Mouse (Mus musculus): ENCODE measurements at regions not wholly inside any gene's neighbourhood (a gene's known extent, or its start where the extent isn't known, plus 50 kb on each side); places are given as distances from the start of the nearest gene placed in this dataset.

DNA sequence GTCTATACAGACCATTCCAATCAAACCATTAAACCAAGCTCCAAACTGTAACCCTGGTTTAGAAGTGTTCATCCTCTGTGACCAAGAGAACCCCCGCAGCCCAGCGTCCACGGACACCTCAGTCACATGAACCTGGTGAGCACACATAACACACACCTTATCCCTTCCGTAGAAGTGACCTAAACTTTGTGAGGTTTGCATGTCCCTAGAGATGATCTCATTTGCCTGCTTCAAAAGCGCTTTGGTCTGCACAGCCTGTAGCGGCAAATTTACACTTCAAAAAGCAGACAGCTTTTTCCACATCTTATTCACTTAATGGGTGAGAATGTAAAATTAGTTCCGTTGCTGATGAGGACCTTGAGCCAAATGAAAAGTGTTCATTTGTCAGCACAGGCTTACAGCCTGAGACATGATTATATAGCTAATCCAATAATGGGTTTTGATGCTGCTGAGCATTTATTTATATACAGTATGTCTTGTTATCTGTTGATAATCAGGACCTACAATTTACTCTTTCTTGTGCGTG is 122.3 kb upstream of the Lmo4 start:
- no peaks in the 10 kb centered on the region for H3K27me3 ChIP-seq (ENCODE audit: insufficient read depth, low read length)
- H3K4me2 ChIP-seq (ENCODE audit: low read length) = no peak overlapping the region
- no peak overlapping the region for H3K9ac ChIP-seq (ENCODE audit: low read depth, low read length)
- H3K4me3 ChIP-seq (replicated peaks; ENCODE audit: low read depth, low read length) = no peak overlapping the region
- DNase-seq (ENCODE audit: low spot score) (no peak), ATAC-seq (replicated peaks; ENCODE audit: low FRiP score, low read depth) (no peak)
- H3K9me3 ChIP-seq (replicated peaks; ENCODE audit: low read length) = no peaks in the 10 kb centered on the region
- no peaks in the 10 kb centered on the region for H3K4me1 ChIP-seq (replicated peaks; ENCODE audit: insufficient read depth, low read length)
- WGBS = 91% methylated on average over 8 of the region's 8 CpGs
- no peak for TF ChIP-seq CTCF (IDR thresholded peaks at IDR 0.05; ENCODE audit: low read depth)
- H3K36me3 ChIP-seq (ENCODE audit: insufficient read depth, low read length) = no peaks in the 10 kb centered on the region
- H3K27ac ChIP-seq = no peak overlapping the region

DNA sequence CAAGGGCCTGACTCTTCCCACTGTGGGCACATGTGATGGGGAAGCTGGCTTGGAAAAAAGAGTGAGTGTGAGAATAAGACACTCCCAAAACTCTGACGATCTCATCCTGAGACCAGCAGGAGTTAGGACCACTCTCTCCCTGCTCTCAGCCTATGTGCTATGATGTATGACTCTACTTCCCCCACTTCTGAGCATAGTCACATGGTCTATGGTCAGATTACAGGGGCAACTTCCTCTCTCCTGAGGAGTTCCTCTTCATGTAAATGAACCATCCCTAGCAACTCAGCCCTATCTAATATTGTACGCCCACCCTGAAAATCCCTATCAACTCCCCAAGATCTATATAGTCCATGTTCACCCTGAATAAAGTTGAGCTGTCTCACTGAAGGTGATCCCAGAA is 120.0 kb upstream of the Lmo4 start:
- DNase-seq (ENCODE audit: low spot score) (no peak), ATAC-seq (replicated peaks; ENCODE audit: low FRiP score, low read depth) (no peak)
- H3K4me2 ChIP-seq (ENCODE audit: low read length) = no peak overlapping the region
- H3K9me3 ChIP-seq (replicated peaks; ENCODE audit: low read length) = no peaks in the 10 kb centered on the region
- no peak overlapping the region for H3K9ac ChIP-seq (ENCODE audit: low read depth, low read length)
- no peaks in the 10 kb centered on the region for H3K27me3 ChIP-seq (ENCODE audit: insufficient read depth, low read length)
- no peak for TF ChIP-seq CTCF (IDR thresholded peaks at IDR 0.05; ENCODE audit: low read depth)
- H3K27ac ChIP-seq = no peak overlapping the region
- H3K4me3 ChIP-seq (replicated peaks; ENCODE audit: low read depth, low read length) = no peak overlapping the region
- 87% methylated on average over 2 of the region's 2 CpGs for WGBS
- H3K4me1 ChIP-seq (replicated peaks; ENCODE audit: insufficient read depth, low read length) = no peaks in the 10 kb centered on the region
- no peaks in the 10 kb centered on the region for H3K36me3 ChIP-seq (ENCODE audit: insufficient read depth, low read length)

DNA sequence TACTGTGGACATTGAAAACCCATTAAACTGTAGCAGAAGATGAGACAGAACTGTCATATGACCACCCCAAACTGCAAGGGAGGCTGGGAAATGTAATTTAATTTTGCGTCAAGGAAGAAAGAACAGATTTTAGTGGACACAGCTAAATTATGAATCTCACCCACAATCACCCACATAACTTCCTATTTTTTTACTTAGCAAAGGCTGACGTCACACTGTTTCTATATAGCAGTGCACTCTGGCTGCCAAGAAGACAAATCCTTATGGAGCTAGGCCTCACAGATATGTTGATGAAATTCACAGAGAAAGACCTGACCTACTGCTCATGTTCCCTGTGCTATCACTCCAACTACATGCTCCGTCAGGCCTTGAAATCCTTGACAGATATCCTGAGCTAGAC is 118.5 kb upstream of the Lmo4 start:
- no peak overlapping the region for H3K4me3 ChIP-seq (replicated peaks; ENCODE audit: low read depth, low read length)
- no peaks in the 10 kb centered on the region for H3K4me1 ChIP-seq (replicated peaks; ENCODE audit: insufficient read depth, low read length)
- no peaks in the 10 kb centered on the region for H3K36me3 ChIP-seq (ENCODE audit: insufficient read depth, low read length)
- no peak overlapping the region for H3K9ac ChIP-seq (ENCODE audit: low read depth, low read length)
- no peak for TF ChIP-seq CTCF (IDR thresholded peaks at IDR 0.05; ENCODE audit: low read depth)
- ATAC-seq (replicated peaks; ENCODE audit: low FRiP score, low read depth) = no peak
- WGBS = 92% methylated on average over 3 of the region's 3 CpGs
- no peak for DNase-seq (ENCODE audit: low spot score)
- no peaks in the 10 kb centered on the region for H3K27me3 ChIP-seq (ENCODE audit: insufficient read depth, low read length)
- H3K9me3 ChIP-seq (replicated peaks; ENCODE audit: low read length) = no peaks in the 10 kb centered on the region
- no peak overlapping the region for H3K27ac ChIP-seq
- no peak overlapping the region for H3K4me2 ChIP-seq (ENCODE audit: low read length)

DNA sequence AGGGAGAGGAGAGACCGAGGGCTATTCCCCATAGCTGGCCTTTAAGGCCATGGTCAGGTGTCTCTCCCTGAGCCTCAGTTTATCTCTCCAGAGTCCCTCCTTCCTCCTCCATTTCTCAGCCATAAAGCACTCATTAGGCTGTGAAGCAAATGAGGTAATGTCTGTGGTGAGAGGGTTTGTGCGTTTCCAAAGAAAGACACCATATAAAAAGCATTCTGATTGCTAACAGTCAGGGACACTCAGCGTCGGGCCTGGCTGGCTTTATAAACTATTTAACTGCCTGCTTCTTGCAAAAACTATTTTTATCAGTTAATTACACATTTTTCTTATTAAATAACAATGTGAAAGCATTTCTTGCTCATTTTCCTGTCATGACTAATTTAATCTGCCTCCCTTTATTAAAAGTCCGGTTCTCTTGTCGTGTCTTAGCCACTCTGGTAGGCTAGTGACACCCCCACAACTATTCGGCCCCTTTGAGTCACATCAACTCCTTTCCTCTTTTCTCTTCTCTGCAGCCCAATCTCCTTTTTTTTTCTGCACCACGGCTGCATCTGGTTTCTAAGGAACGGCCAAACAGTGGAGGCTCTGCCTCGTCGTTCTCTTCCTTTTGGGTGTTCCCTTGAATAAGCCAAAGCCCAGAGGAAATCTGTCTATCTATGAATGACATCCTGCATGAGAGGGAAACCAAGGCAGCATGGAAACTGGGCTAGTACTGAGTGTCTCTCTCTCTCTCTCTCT is 114.6 kb upstream of the Lmo4 start:
- Histone ChIP-seq H3K4me2 (ENCODE audit: low read length) (no peak overlapping the region), H3K9me3 (replicated peaks; ENCODE audit: low read length) (no peaks in the 10 kb centered on the region), H3K27ac (no peak overlapping the region), H3K4me3 (replicated peaks; ENCODE audit: low read depth, low read length) (no peak overlapping the region), H3K9ac (ENCODE audit: low read depth, low read length) (no peak overlapping the region), H3K27me3 (ENCODE audit: insufficient read depth, low read length) (no peaks in the 10 kb centered on the region), H3K36me3 (ENCODE audit: insufficient read depth, low read length) (no peaks in the 10 kb centered on the region), H3K4me1 (replicated peaks; ENCODE audit: insufficient read depth, low read length) (no peaks in the 10 kb centered on the region)
- no peak for TF ChIP-seq CTCF (IDR thresholded peaks at IDR 0.05; ENCODE audit: low read depth)
- ATAC-seq (replicated peaks; ENCODE audit: low FRiP score, low read depth) (no peak), DNase-seq (ENCODE audit: low spot score) (no peak)
- WGBS = 63% methylated on average over 11 of the region's 11 CpGs

DNA sequence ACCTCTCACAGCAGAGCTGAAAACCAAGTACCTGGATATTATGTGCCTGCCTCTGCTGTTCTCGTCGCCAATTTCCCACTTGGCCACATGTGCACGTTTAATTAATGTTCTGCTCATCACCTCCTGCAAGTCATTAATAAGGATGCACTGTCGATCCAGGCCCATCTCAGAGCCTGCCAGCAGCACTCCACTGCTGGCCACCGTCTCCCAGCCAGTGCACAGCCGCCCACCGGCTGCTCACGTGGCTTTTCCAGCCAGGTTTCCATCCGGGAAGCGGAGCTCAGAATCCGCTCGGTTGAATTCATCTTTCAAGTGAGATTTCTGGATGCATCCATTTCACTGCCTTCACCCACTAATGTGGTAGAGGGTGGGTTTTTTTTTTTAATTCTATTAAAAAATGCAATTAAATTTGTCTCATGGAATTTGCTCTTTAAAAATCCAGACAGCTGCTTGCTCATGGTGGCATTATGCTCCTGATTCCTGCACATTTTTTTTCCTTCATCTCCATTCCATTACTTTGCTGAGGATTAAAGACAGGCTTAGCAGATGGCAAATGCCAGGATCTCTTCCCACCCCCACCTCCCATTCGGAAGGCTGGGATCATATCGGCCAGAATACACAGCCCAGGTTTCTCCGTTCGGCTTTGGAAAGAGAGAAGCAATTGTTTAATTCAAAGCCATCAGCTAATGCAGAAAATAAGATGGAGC is 113.9 kb upstream of the Lmo4 start:
- DNase-seq (ENCODE audit: low spot score) = no peak
- Histone ChIP-seq H3K9ac (ENCODE audit: low read depth, low read length) (no peak overlapping the region), H3K27me3 (ENCODE audit: insufficient read depth, low read length) (no peaks in the 10 kb centered on the region), H3K27ac (no peak overlapping the region), H3K4me2 (ENCODE audit: low read length) (no peak overlapping the region), H3K4me3 (replicated peaks; ENCODE audit: low read depth, low read length) (no peak overlapping the region), H3K4me1 (replicated peaks; ENCODE audit: insufficient read depth, low read length) (no peaks in the 10 kb centered on the region), H3K36me3 (ENCODE audit: insufficient read depth, low read length) (no peaks in the 10 kb centered on the region), H3K9me3 (replicated peaks; ENCODE audit: low read length) (no peaks in the 10 kb centered on the region)
- ATAC-seq (replicated peaks; ENCODE audit: low FRiP score, low read depth) = no peak
- WGBS = 66% methylated on average over 16 of the region's 16 CpGs
- no peak for TF ChIP-seq CTCF (IDR thresholded peaks at IDR 0.05; ENCODE audit: low read depth)

DNA sequence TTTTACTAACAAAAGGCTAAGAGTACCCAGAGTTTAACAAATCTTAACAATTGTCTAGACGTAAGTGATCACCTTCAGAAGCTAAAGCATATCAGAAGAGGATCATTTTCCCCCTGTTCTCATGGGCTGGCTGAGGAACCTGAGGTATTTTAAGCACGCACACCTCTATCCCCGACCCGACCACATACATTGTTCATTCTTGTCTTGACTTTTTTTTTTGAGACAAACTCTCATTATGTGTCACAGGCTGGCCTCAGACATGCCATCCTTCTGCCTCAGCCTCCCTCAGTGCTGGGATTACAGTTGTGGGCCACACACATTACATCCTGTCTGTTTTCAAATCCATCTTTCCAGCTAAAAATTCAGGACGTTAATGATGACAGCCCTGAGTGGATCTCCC is 105.7 kb upstream of the Lmo4 start:
- DNase-seq (ENCODE audit: low spot score) (no peak), ATAC-seq (replicated peaks; ENCODE audit: low FRiP score, low read depth) (no peak)
- Histone ChIP-seq H3K4me2 (ENCODE audit: low read length) (no peak overlapping the region), H3K4me3 (replicated peaks; ENCODE audit: low read depth, low read length) (no peak overlapping the region), H3K27ac (no peak overlapping the region), H3K27me3 (ENCODE audit: insufficient read depth, low read length) (no peaks in the 10 kb centered on the region), H3K4me1 (replicated peaks; ENCODE audit: insufficient read depth, low read length) (no peaks in the 10 kb centered on the region), H3K9me3 (replicated peaks; ENCODE audit: low read length) (no peaks in the 10 kb centered on the region), H3K36me3 (ENCODE audit: insufficient read depth, low read length) (no peaks in the 10 kb centered on the region), H3K9ac (ENCODE audit: low read depth, low read length) (no peak overlapping the region)
- no peak for TF ChIP-seq CTCF (IDR thresholded peaks at IDR 0.05; ENCODE audit: low read depth)
- 85% methylated on average over 5 of the region's 5 CpGs for WGBS

Data from kidney, postnatal 0 days (tissue).